Mouse (Mus musculus): ENCODE data around the gene Hpse.

DNA sequence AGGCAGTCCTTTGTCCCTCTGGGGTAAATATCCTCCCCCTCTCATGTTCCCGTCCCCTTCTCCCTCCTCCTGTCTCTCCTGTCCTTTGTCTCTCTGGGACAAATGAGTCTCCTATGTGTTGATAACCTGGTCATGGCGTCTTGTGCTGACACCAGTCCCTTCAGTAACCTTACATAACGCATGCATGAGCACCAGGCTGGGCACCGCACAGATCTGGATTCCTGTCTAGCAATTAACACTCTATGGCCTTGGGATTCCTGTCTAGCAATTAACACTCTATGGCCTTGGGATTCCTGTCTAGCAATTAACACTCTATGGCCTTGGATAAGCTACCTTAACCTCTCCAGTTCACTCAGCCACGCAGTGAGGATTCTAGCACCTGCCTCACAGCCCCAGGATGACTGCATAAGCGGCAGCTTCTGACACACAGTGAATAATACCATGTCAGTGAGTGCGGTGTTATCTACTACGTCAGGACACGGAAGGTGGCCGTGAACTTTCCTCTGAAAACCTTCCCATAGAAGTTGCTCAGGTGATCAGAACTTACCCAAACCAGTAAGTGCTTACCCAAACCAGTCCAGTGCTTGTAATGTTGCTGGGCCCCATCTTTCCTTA lies 40.6 kb upstream of the Hpse start:
- TF ChIP-seq CTCF (IDR thresholded peaks at IDR 0.05; ENCODE audit: low read depth) (no peak), EP300 (IDR thresholded peaks at IDR 0.05; ENCODE audit: low read depth) (no peak)

Data from liver, embryonic 14.5 days (tissue).